Mouse (Mus musculus): ENCODE measurements around the gene Cyp8b1.

Cyp8b1 gene

GRCm38 (mm10) chr9:121892057-121892687 lies 23.9 kb downstream of the Cyp8b1 start:
- DNase-seq (ENCODE audit: low read depth, low spot score), result no peak

GRCm38 (mm10) chr9:121891301-121891700 lies 24.8 kb downstream of the Cyp8b1 start:
- no peak for DNase-seq (ENCODE audit: low read depth, low spot score)

- DNase-seq (ENCODE audit: low read depth, low spot score), result peak; percentile 32
Measured at GRCm38 (mm10) chr9:121890441-121890941, 25.6 kb downstream of the Cyp8b1 start.

GRCm38 (mm10) chr9:121889927-121890440 lies 26.1 kb downstream of the Cyp8b1 start:
- DNase-seq (ENCODE audit: low read depth, low spot score), result no peak

GRCm38 (mm10) chr9:121882015-121882457 lies 34.1 kb downstream of the Cyp8b1 start:
- DNase-seq (ENCODE audit: low read depth, low spot score), result no peak

GRCm38 (mm10) chr9:121881301-121881700 lies 34.8 kb downstream of the Cyp8b1 start:
- DNase-seq (ENCODE audit: low read depth, low spot score), result no peak

GRCm38 (mm10) chr9:121880840-121881239 lies 35.3 kb downstream of the Cyp8b1 start:
- peak; percentile 79 for DNase-seq (ENCODE audit: low read depth, low spot score)

- no peak for DNase-seq (ENCODE audit: low read depth, low spot score)
Measured at GRCm38 (mm10) chr9:121877052-121877740, 38.9 kb downstream of the Cyp8b1 start.

- DNase-seq (ENCODE audit: low read depth, low spot score), result no peak
Measured at GRCm38 (mm10) chr9:121873578-121873977, 42.5 kb downstream of the Cyp8b1 start.

GRCm38 (mm10) chr9:121872062-121872683 lies 43.9 kb downstream of the Cyp8b1 start:
- DNase-seq (ENCODE audit: low read depth, low spot score), result no peak

- no peak for DNase-seq (ENCODE audit: low read depth, low spot score)
Measured at GRCm38 (mm10) chr9:121869973-121870515, 46.1 kb downstream of the Cyp8b1 start.

GRCm38 (mm10) chr9:121869432-121869831 lies 46.7 kb downstream of the Cyp8b1 start:
- no peak for DNase-seq (ENCODE audit: low read depth, low spot score)

GRCm38 (mm10) chr9:121868236-121868635 lies 47.9 kb downstream of the Cyp8b1 start:
- DNase-seq (ENCODE audit: low read depth, low spot score), result no peak

GRCm38 (mm10) chr9:121867632-121868031 lies 48.5 kb downstream of the Cyp8b1 start:
- DNase-seq (ENCODE audit: low read depth, low spot score), result no peak

GRCm38 (mm10) chr9:121865425-121866008 lies 50.6 kb downstream of the Cyp8b1 start:
- no peak for DNase-seq (ENCODE audit: low read depth, low spot score)

- no peak for DNase-seq (ENCODE audit: low read depth, low spot score)
Measured at GRCm38 (mm10) chr9:121864837-121865236, 51.3 kb downstream of the Cyp8b1 start.

Measured in CD4-positive helper T cell, adult 2 months (primary cell).